Mouse (Mus musculus): Measurements from ENCODE around the gene Ift88. TPM values are rescaled to one million over a fixed set of nuclear protein-coding genes. Genes with fewer than 3 reads are reported as not detected.

Ift88 gene
- total and polyA plus RNA-seq, 3 experiments, result 8.4 to 15.1 (median 12.9) TPM

GRCm38 (mm10) chr14:57533841-57534240 lies 110.0 kb downstream of the Ift88 start:
- no peak for ATAC-seq (ENCODE audit: extremely low read depth, insufficient number of reproducible peaks, low FRiP score, poor library complexity, severe bottlenecking)

GRCm38 (mm10) chr14:57534346-57534745 lies 110.5 kb downstream of the Ift88 start:
- ATAC-seq (ENCODE audit: extremely low read depth, insufficient number of reproducible peaks, low FRiP score, poor library complexity, severe bottlenecking), result no peak
- peaks cover 6% of the 10 kb centered on the region for H3K4me1 ChIP-seq (ENCODE audit: insufficient read depth, low read depth, low read length)
- H3K4me3 ChIP-seq (ENCODE audit: low read depth, low read length), result no peak overlapping the region
- no peak for DNase-seq (ENCODE audit: low spot score)
- no peaks in the 10 kb centered on the region for H3K9me3 ChIP-seq (replicated peaks)
- peaks cover 73% of the 10 kb centered on the region for H3K27me3 ChIP-seq (ENCODE audit: insufficient read depth, low read length)
- TF ChIP-seq GATA2 (IDR thresholded peaks at IDR 0.05; ENCODE audit: borderline replicate concordance, low read depth, low read length) (no peak), POLR2AphosphoS5 (IDR thresholded peaks at IDR 0.05; ENCODE audit: insufficient replicate concordance, low read depth, low read length) (no peak), CTCF (IDR thresholded peaks at IDR 0.05; ENCODE audit: low read depth, low read length) (no peak), GATA1 (IDR thresholded peaks at IDR 0.05; ENCODE audit: borderline replicate concordance, low read length) (no peak), TAL1 (conservative IDR thresholded peaks at IDR 0.05; ENCODE audit: low read depth, low read length) (no peak)
- H3K36me3 ChIP-seq (replicated peaks), result no peaks in the 10 kb centered on the region

More at GRCm38 (mm10) chr14:57533841-57534240, 110.0 kb downstream of the Ift88 start:
- H3K27me3 ChIP-seq (ENCODE audit: insufficient read depth, low read length), result peaks cover 77% of the 10 kb centered on the region
- peaks cover 6% of the 10 kb centered on the region for H3K4me1 ChIP-seq (ENCODE audit: insufficient read depth, low read depth, low read length)
- no peak for TF ChIP-seq POLR2AphosphoS5 (IDR thresholded peaks at IDR 0.05; ENCODE audit: insufficient replicate concordance, low read depth, low read length)
- no peak for TF ChIP-seq TAL1 (conservative IDR thresholded peaks at IDR 0.05; ENCODE audit: low read depth, low read length)
- no peak for TF ChIP-seq CTCF (IDR thresholded peaks at IDR 0.05; ENCODE audit: low read depth, low read length)
- no peak for TF ChIP-seq GATA2 (IDR thresholded peaks at IDR 0.05; ENCODE audit: borderline replicate concordance, low read depth, low read length)
- TF ChIP-seq GATA1 (IDR thresholded peaks at IDR 0.05; ENCODE audit: borderline replicate concordance, low read length), result no peak
- DNase-seq (ENCODE audit: low spot score), result no peak
- no peaks in the 10 kb centered on the region for H3K36me3 ChIP-seq (replicated peaks)
- no peaks in the 10 kb centered on the region for H3K9me3 ChIP-seq (replicated peaks)
- no peak overlapping the region for H3K4me3 ChIP-seq (ENCODE audit: low read depth, low read length)

- H3K4me1 ChIP-seq (ENCODE audit: insufficient read depth, low read depth, low read length), result no peaks in the 10 kb centered on the region
- peaks cover 68% of the 10 kb centered on the region for H3K27me3 ChIP-seq (ENCODE audit: insufficient read depth, low read length)
- ATAC-seq (ENCODE audit: extremely low read depth, insufficient number of reproducible peaks, low FRiP score, poor library complexity, severe bottlenecking) (no peak), DNase-seq (ENCODE audit: low spot score) (no peak)
- TF ChIP-seq GATA1 (IDR thresholded peaks at IDR 0.05; ENCODE audit: borderline replicate concordance, low read length) (no peak), POLR2AphosphoS5 (IDR thresholded peaks at IDR 0.05; ENCODE audit: insufficient replicate concordance, low read depth, low read length) (no peak), CTCF (IDR thresholded peaks at IDR 0.05; ENCODE audit: low read depth, low read length) (no peak), TAL1 (conservative IDR thresholded peaks at IDR 0.05; ENCODE audit: low read depth, low read length) (no peak), GATA2 (IDR thresholded peaks at IDR 0.05; ENCODE audit: borderline replicate concordance, low read depth, low read length) (no peak)
- no peak overlapping the region for H3K4me3 ChIP-seq (ENCODE audit: low read depth, low read length)
- H3K9me3 ChIP-seq (replicated peaks), result no peaks in the 10 kb centered on the region
- no peaks in the 10 kb centered on the region for H3K36me3 ChIP-seq (replicated peaks)
Measured at GRCm38 (mm10) chr14:57534961-57535360, 111.1 kb downstream of the Ift88 start.

GRCm38 (mm10) chr14:57535646-57536045 lies 111.8 kb downstream of the Ift88 start:
- DNase-seq (ENCODE audit: low spot score) (no peak), ATAC-seq (ENCODE audit: extremely low read depth, insufficient number of reproducible peaks, low FRiP score, poor library complexity, severe bottlenecking) (no peak)
- H3K4me3 ChIP-seq (ENCODE audit: low read depth, low read length), result no peak overlapping the region
- no peaks in the 10 kb centered on the region for H3K9me3 ChIP-seq (replicated peaks)
- TF ChIP-seq GATA2 (IDR thresholded peaks at IDR 0.05; ENCODE audit: borderline replicate concordance, low read depth, low read length), result no peak
- TF ChIP-seq GATA1 (IDR thresholded peaks at IDR 0.05; ENCODE audit: borderline replicate concordance, low read length), result no peak
- no peak for TF ChIP-seq POLR2AphosphoS5 (IDR thresholded peaks at IDR 0.05; ENCODE audit: insufficient replicate concordance, low read depth, low read length)
- TF ChIP-seq CTCF (IDR thresholded peaks at IDR 0.05; ENCODE audit: low read depth, low read length), result no peak
- TF ChIP-seq TAL1 (conservative IDR thresholded peaks at IDR 0.05; ENCODE audit: low read depth, low read length), result no peak
- H3K36me3 ChIP-seq (replicated peaks), result no peaks in the 10 kb centered on the region
- peaks cover 68% of the 10 kb centered on the region for H3K27me3 ChIP-seq (ENCODE audit: insufficient read depth, low read length)
- no peaks in the 10 kb centered on the region for H3K4me1 ChIP-seq (ENCODE audit: insufficient read depth, low read depth, low read length)

GRCm38 (mm10) chr14:57536820-57537219 lies 113.0 kb downstream of the Ift88 start:
- Histone ChIP-seq H3K4me3 (ENCODE audit: low read depth, low read length) (no peak overlapping the region), H3K4me1 (ENCODE audit: insufficient read depth, low read depth, low read length) (no peaks in the 10 kb centered on the region), H3K27me3 (ENCODE audit: insufficient read depth, low read length) (peaks cover 66% of the 10 kb centered on the region), H3K9me3 (replicated peaks) (no peaks in the 10 kb centered on the region), H3K36me3 (replicated peaks) (no peaks in the 10 kb centered on the region)
- ATAC-seq (ENCODE audit: extremely low read depth, insufficient number of reproducible peaks, low FRiP score, poor library complexity, severe bottlenecking), result no peak
- TF ChIP-seq TAL1 (conservative IDR thresholded peaks at IDR 0.05; ENCODE audit: low read depth, low read length) (no peak), GATA2 (IDR thresholded peaks at IDR 0.05; ENCODE audit: borderline replicate concordance, low read depth, low read length) (no peak), GATA1 (IDR thresholded peaks at IDR 0.05; ENCODE audit: borderline replicate concordance, low read length) (no peak), POLR2AphosphoS5 (IDR thresholded peaks at IDR 0.05; ENCODE audit: insufficient replicate concordance, low read depth, low read length) (no peak), CTCF (IDR thresholded peaks at IDR 0.05; ENCODE audit: low read depth, low read length) (no peak)
- DNase-seq (ENCODE audit: low spot score), result no peak

- no peaks in the 10 kb centered on the region for H3K36me3 ChIP-seq (replicated peaks)
- no peaks in the 10 kb centered on the region for H3K9me3 ChIP-seq (replicated peaks)
- ATAC-seq (ENCODE audit: extremely low read depth, insufficient number of reproducible peaks, low FRiP score, poor library complexity, severe bottlenecking), result no peak
- peaks cover 68% of the 10 kb centered on the region for H3K27me3 ChIP-seq (ENCODE audit: insufficient read depth, low read length)
- no peak overlapping the region for H3K4me3 ChIP-seq (ENCODE audit: low read depth, low read length)
- no peaks in the 10 kb centered on the region for H3K4me1 ChIP-seq (ENCODE audit: insufficient read depth, low read depth, low read length)
- DNase-seq (ENCODE audit: low spot score), result no peak
- TF ChIP-seq GATA2 (IDR thresholded peaks at IDR 0.05; ENCODE audit: borderline replicate concordance, low read depth, low read length), result no peak
- no peak for TF ChIP-seq CTCF (IDR thresholded peaks at IDR 0.05; ENCODE audit: low read depth, low read length)
- no peak for TF ChIP-seq TAL1 (conservative IDR thresholded peaks at IDR 0.05; ENCODE audit: low read depth, low read length)
- no peak for TF ChIP-seq POLR2AphosphoS5 (IDR thresholded peaks at IDR 0.05; ENCODE audit: insufficient replicate concordance, low read depth, low read length)
- no peak for TF ChIP-seq GATA1 (IDR thresholded peaks at IDR 0.05; ENCODE audit: borderline replicate concordance, low read length)
Measured at GRCm38 (mm10) chr14:57537261-57538015, 113.6 kb downstream of the Ift88 start.

All from G1E (cell line).